Mouse (Mus musculus) sigmoid colon, adult 10 weeks (tissue): Measurements from ENCODE around the gene Cnih3. TPM values are rescaled to one million over a fixed set of nuclear protein-coding genes. Genes with fewer than 3 reads are reported as not detected.

Experiments
- polyA plus RNA-seq: library from polyadenylated mRNA; stranded (reverse); fragments of 350-450 nt; fragmentation: Illumina TruSeq; extraction: RNeasy Lipid Tissue Mini Kit (QIAGEN cat#74804); gene quantifications from one replicate; pipeline ENCODE4 v1.2.3, GENCODE M21; 2014; ENCODE audit warnings: low read depth, low replicate concordance

Gene Cnih3
- not detected for polyA plus RNA-seq

GRCm38 (mm10) chr1:181352367-181353199 lies at the start of gene Cnih3:
Gene Cnih3 (plus strand): TSS chr1:181352628.

Other genes with a start within 250 kb of the Cnih3 start
- 40.2 TPM for gene Nvl, start 208.4 kb upstream of the Cnih3 start, polyA plus RNA-seq
- 342 TPM for gene Cnih4, start 207.9 kb upstream of the Cnih3 start, polyA plus RNA-seq
- gene Wdr26, start 140.6 kb upstream of the Cnih3 start, polyA plus RNA-seq, result 201 TPM
- gene Ccdc121, start 158.8 kb downstream of the Cnih3 start, polyA plus RNA-seq, result not detected
- gene Dnah14, start 223.9 kb downstream of the Cnih3 start, polyA plus RNA-seq, result not detected